Mouse (Mus musculus) layer of hippocampus, postnatal 14 days (tissue): ENCODE data around the gene Lmnb2. TPM values are rescaled to one million over a fixed set of nuclear protein-coding genes. Genes with fewer than 3 reads are reported as not detected.
A peak's percentile ranks its signal among the peaks of the same experiment; 100 is the strongest.

Experiments used
- DNase-seq, 2 experiments: peaks; one replicate each; pipeline ENCODE4 v3.0.0; 2021 to 2022; ENCODE audit warnings: low spot score in 2 of 2, mixed read lengths in 1 of 2
- long read RNA-seq, 2 experiments: library from polyadenylated mRNA; stranded (forward); transcript quantifications; one replicate each; pipeline ENCODE4 v2.0.0; 2021
- total RNA-seq, 2 experiments: library from RNA; stranded (reverse); gene quantifications; 2 replicates each; pipeline ENCODE4 v1.2.3; 2021

Lmnb2 gene
- 10 to 100 TPM; 18.2 to 21.5 TPM for total RNA-seq
- long read RNA-seq, experiment 1, transcript Lmnb2-201 (12 exons, 3,531 nt) = major isoform, 20 of 30 reads
- long read RNA-seq, experiment 1, partial matches to known transcripts = 4 of 30 reads
- long read RNA-seq, experiment 1, other reads (novel, unspliced or antisense) = 6 of 30 reads
- long read RNA-seq, experiment 2, transcript Lmnb2-201 (12 exons, 3,531 nt) = major isoform, 13 of 26 reads
- long read RNA-seq, experiment 2, partial matches to known transcripts = 3 of 26 reads
- long read RNA-seq, experiment 2, other reads (novel, unspliced or antisense) = 10 of 26 reads

DNA sequence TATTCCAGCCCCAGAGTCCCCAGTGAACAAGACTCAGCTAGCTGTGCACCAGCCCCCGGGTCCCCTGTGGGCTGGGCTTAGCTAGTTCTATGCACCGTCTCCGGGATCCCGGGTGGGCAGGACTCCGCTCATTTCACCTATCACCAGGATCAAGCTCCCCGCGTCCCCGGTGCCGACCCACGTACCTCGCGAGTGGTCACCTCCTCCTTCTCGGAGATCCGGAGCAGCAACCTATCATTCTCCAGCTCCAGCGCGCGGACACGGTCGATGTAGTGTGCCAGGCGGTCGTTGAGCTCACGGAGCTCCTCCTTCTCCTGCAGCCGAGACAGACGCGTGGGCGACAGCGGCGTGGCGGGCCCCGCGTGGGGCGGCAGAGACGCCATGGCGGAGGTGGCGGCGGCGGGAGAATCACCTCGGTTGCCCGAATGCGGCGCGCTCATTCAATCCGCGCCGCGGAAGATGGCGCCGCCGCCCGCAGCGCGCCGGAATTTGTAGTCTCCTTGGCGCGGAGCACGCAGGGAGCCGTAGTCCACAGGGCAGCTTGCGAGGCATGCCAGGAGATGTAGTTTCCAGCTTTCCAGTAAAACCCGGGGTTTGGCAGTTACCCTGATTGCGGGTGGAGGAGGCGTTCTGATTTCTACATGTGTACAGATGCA lies at the start of gene Lmnb2:
TSS of gene Lmnb2 (minus strand) at position 467 of the 656 bp plus-strand sequence.
- DNase-seq = peak; percentile 78 to 84

DNA sequence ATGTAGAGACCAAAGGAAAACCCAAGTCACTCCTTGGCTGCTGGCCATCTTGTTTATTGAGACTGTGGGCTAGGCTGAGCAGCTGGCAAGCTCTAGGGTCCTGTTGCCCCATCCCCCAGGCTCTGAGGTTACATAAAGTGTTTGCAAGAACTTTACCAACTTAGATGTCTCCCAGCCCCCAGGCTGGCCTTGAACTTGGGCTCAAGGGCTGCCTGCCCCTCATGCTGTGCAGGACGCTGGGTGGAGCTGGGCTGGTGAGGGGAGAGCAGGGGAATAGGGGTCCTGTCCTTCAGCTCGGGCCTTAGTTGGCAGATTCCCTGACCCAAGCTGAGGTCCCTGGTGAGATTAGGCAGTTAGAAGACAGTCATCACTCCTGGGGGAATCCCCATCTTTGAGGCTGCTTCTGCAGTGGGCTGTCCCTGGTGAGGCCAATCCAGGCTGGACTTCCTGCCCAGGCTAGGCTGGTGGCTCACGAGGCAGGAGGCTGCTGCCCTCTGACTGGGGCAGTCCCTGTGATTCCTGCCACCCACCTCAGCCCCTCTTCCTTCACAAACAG lies 49.1 kb upstream of the Lmnb2 start:
- no peak for DNase-seq

DNA sequence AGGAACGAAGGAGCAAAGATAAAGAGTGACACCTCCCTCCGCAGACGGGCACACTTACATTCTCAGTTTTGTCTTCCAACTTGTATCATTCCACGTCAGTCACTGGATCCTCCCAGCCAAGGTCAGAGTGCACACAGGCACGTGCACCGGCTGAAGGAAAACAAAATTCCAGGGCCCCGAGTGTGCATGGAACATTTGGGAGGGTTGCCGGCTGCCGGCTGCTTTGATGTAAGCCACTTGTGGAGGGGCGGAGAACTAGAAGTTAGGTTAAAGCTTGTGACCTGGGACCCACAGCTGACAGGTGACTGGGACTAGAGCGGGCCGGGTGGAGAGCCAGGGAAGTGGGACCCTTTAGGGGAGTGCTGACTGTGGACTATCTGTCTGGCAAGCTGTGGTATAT lies 48.3 kb upstream of the Lmnb2 start:
- DNase-seq = no peak

DNA sequence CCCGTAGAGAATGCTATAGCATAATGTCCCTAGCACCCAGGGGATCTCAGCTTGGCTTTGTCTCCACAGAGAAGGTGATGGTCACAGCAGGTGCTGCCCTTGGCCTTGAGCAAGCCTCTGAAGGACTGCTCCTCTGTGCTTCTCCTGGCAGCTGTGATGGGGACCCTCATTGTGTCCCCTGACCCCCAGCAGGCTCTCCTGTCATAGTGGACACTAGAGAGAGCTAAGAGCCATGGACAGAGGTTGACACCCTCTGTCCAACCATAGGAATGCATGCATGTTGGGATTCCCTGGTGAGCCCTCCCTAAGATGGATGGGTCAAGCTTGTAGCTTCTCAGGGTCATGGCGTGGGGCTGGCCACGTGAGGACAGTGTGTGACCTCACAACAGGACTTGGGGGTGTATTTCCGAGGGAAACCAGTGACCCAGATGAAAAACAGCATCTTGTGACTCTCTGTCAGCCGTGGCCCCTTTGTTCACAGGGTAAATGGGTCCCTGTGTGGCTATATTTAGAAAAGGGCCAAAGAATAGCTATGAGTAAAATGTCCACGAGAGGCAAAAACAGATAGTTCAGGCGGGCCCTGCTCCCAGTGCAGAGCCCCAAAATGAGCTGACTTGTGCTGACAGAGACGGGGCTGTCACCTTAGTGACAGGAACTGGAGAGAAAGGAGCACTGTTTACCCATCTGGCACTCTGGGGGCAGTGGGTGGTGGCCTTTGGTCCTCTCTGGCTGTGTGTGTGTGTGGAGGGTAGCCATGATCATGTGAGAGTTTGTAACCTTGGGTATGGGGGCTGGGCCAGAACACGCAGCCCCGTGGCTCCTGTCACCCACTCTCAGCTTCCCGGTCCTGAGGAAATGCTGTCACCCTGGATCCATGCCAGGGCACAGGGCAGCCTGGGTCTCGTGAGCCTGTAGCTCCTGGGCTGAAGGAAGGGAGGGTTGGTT lies 45.3 kb upstream of the Lmnb2 start:
- DNase-seq = no peak

DNA sequence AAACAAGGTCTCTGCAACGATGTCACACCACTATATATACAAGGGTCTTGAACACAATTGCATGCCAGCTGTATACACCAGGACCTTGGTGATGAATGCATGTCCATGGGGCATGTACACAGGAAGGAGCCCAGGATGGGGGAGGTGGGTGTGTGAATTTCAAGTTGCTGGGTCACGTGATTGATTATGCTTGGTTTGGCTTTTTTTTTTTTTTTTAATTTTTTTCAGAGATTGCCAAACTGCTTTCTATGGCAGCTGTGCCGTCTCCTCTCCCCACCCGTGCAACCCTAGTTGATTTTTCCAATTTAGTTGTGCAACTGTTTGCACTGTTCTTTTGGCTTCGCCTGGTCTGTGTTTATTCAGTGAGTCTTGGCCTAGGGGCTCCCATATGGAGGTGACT lies 44.5 kb upstream of the Lmnb2 start:
- peak in 1 of 2 experiments; percentile 38 for DNase-seq

DNA sequence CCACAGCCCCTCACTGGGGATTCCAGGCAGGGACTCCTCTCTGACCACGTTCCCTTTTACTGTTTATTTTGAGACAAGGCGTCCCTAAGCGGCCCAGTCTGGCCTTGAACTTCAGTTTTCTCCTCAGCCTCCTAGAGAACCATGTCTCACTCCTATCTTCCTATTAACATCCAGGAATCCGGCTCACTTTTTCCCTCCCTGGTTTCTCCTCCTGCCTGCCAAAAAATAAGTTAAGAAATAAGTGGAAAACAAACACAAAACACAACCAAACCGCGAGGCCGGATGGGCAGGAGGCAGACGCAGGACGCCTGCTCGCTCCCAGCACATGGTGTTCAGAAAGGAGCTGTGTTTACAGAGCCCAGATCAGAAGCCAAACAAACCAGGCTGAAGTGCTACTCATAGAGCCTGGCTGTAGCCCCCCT lies 44.0 kb upstream of the Lmnb2 start:
- no peak for DNase-seq

DNA sequence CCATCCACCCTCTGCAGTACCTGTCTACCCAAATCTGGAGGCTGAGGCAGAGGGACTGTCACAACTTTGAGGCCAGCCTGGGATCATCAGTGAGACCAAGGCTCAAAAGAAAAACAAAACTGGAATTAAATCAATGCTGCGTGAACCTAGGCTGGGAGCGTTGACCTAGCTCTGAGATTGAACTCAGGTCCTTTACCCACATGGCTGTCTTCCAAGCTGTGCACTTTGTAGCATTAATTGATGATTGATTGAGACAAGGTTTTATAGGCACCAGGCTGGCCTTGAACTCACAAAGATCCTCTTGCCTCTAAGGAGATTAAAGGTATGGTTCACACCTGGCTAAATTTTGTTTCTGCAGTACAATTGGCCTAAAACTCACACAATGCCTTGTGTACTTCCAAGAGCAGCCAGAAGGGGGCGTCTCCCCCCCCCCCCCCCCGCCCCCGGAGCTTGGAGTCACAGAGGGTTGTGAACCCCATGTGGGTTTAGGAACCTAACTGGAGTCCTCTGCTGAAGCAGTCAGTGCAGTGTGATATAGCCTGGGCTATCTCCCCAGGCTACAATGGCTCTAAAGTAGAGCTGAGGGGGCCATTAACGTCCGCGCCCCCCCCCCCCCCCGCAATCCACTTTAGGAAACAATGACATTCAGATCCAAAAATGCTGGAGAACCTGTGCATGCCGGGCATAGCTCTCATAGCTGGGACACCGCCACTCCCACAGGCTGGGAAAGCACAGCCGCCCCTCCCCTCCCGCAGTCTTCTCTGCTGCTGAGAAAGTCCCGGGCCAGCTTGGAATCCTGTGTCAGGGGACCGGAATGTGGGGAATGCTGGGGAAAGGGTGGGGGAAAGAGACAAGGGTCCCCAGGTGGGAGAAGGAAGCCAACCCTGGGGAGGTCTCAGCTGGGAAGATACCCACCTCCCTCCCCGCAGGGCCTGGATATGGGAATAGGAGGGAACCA lies 42.8 kb upstream of the Lmnb2 start:
- DNase-seq = no peak

DNA sequence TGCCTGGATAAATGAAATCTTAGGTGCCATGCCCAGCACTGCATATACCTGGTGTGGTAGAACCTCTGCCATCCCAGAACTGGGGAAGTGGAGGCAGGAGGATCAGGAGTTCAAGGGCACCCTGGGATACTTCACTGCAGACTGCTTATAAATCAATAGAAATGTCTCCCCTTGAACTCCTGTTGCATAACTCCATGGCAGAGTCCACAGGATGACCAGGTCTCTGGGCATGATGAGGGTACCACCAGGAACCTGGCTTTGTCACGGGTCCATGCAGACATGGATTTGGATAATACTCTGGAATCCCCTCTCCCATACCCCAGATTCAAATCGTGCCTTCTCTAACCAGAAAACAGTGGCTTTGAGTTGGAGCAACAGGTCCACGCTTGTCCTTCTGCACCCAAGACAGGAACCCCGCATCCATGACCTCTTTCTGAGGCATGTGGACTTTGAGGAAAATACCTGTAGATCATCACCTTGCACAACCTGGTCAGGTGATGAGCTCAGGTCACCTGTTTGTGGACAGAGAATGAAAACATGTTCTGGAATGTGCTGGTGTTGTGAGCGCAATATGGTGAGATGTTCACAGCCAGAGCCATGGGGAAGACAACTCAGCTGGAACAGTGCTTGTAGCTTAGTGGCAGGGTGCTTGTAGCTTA lies 41.1 kb upstream of the Lmnb2 start:
- DNase-seq = no peak

DNA sequence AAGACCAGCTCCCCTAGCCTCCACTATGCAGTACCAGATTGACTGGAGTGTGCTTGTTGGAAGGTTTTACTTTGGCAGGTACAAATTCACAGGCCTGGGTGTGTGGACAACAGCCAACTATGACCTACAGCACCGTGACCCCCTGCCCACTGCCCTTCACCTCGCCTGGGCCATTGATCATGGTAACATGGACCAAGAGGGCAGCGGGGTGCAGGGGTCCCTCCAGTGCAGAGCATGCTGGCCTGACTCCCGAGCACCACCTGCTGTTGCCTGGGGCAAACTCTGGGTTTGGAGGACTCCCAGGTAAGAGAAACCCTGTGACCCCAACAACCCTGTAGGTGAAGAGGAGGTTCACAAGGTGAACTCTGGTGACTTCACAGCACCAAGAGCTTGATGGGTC lies 39.7 kb upstream of the Lmnb2 start:
- DNase-seq = no peak

DNA sequence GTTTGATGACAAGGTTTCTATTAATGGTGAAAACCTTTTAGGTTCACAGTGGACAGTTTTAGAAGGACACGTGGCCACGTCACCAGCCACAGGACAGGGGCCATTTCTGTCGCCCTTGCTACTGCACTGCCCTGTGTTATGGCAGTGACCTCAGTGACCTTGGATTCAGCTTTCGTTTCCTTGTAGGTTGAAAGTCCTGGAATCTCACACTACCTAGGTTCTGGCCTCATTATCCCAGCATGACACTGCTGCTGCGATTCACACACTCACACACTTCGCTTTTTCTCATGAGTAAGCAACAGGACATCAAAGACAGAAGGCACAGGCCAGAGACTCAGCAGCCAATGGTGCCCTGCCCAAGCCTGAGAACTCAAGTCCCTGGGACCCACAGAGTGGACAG lies 38.9 kb upstream of the Lmnb2 start:
- DNase-seq = no peak

DNA sequence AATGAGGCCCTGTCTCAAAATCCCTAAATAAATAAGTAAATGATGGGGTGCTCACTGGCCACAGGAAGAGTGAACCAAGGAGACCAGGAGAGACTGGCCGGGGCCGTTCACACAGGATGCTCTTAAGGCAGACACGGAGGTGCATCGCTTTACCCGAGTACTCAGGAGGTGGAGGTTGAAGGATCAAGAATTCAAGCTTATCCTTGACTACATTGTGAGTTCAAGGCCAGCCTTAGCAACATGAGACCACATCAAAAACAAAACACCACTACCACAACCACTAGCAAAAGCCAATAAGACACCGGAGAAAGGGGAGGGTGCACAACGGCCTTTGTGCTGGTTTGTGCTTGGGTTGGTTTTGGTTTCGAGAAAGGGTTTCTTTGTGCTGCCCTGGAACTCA lies 38.3 kb upstream of the Lmnb2 start:
- no peak for DNase-seq

DNA sequence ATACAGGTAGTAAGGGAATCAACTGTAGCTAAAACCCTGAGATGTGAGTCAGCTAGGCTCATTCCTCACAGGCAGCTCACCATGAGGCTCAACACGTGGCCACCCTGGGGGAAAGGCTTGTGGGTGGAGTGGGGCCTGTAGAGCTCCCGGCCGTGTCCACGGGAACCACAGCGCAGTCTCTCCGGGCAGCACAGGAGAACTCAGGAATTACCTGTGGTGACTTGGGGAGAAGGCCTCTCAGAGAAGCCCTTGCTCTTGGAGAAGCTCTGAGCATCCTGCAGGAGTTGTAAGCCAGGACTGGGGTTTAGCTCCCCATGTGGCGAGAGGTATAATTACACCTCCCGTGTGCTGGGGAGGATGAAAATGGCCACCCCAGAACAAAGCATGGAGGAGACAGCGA lies 37.5 kb upstream of the Lmnb2 start:
- DNase-seq = no peak

DNA sequence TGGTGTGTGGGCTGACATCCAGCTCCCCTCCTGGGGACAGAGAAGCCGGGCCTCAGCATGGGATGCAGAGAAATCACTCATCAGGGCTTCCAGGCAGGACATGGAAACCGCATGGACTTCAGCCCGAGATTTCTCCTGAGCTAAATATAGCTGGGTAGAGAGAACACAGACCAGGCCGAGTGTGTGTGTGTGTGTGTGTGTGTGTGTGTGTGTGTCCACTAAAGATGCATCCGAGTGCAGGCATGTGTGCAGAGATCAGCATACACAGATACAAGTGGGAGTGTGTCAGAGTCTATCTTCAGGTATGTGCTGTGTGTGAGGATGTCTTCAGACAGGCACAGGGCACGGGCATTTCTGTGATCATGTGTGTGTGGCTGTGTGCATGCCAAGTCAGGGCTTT lies 36.8 kb upstream of the Lmnb2 start:
- no peak for DNase-seq

DNA sequence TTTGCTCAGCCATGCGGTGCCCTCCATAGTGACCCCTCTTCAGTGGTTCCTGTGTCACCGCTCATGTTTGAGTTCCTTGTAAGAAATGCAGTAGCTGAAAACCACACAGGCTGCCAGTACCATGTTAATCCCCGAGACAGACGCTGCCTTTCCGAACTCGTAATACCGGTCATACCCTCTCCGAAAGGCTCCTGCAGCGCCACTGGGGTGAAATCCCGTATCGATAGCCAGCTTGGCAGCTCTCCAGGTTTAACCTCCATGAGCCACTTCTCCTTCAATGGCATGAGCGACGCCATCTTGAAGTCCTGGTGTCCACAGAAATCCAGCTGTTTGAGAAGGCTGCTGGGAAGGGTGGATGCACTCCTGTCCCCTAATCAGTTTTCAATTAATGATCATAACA lies 36.4 kb upstream of the Lmnb2 start:
- DNase-seq = no peak

DNA sequence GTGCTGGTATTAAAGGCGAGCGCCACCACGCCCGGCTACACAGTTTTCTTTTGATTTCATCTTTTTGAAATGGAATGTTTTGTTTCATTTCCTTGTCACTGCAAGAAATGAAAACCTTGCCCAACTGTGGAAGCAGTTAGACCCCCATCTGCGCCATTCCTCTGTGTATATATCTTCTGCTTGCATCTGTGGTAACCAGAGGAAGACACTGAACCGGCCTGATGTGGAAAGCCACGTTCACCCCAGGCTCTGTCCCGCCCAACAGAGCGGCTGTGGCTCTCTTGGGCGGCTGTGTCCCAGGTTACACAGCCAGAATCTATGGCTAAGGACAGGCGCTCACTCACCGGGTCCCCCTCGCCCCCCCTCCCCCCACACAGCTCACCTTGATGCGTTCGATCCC lies 34.4 kb upstream of the Lmnb2 start:
- DNase-seq = no peak

DNA sequence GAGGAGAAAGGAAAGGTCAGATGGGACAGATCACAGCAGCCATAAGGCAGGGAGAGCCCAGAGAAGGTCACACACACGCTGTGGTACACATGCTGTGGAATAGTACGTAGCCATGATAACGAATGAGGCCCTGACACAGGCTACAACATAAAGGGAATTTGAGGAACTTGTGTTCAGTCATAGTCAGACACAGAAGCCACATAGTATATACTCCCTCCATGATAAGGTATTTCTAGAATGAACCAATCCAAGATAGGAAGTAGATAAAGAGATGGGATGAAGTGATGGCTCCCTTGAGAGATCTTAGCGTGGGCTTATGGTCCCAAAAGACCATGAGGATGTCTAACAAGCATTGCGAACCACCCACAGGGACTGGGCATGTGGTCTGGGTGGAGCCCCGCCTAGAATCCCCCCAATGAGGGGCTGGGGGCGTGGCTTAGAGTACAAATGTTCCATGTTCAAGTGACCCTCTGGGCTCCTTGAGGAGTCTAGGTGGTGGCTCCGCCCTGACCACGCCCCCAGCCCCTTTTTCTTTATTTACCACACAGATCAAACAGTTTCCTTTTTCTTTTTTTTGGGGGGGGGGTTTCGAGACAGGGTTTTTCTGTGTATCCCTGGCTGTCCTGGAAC lies 33.8 kb upstream of the Lmnb2 start:
- DNase-seq = no peak

DNA sequence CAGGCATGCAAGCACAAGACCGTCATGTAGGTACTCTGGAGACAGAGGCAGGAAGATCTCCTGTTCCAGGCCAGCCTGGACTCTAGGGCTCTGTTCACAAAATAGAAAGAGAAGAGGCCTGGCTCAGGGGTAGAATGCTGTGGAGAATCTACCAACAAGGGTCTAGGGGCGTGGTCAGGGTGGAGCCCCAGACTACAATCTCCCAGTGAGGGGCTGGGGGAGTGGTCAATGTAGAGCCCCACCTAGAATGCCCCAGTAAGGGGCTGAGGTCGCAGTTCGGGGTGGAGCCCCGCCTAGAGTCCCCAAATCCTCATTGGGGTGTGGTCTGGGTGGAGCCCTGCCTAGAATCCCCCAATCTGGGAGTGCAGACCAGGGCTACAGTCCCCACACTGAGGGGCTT lies 32.3 kb upstream of the Lmnb2 start:
- no peak for DNase-seq

DNA sequence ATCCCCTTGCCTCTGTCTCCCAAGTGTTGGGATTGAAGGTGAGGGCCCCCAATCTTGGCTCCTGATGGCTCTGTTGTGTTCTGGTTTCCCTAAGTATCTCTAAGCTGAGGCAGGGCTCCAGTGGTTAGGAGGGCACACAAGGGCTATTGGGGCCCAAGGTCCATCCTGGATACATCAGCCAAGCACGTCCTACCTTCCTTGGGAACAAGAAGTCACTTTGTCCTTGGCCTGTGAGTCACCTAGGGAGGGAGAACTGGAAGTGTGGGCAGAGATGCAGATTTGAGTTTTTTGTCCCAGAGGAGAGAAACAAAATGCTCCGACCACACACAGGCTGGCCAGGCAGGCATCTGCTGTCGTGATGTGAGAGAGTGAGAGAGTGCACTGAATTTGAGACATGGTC lies 31.0 kb upstream of the Lmnb2 start:
- no peak for DNase-seq

DNA sequence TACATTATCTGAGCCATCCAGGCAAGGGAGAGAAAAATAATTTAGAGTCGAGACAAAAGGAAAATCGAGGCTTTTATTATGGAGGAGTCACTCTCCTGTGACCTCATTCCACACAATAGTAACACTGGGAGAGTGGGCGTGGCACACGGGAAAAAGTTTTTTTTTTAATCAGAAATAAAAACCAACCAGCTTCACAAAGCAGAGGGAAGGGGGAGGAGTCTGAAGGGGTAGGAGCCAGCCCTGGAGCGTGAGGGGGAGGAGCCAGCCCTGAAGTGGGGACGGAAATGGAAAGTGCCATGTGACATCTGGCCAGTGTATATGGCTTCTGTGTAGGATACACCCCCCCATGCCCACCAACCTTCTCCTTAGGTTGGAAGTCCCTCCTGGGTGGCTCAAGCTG lies 30.5 kb upstream of the Lmnb2 start:
- DNase-seq = no peak

DNA sequence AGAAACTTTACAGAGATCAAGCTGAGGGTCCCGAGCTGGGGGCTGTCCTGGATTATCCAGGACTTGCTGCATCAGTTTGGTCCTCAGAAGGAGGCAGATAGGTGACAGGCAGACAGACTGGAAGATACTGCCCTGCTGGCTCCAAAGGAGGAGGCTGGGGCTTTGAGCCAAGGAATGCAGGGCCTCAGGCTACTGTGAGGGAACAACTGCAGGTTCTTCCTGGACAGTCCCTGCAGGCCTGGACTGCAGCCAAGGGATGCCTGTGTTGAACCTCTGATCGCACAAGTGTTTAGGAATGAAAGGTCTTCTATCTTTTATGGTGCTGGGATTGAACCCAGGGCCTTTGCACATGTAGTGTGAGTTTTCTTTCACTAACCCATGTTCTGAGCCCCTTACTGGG lies 29.8 kb upstream of the Lmnb2 start:
- no peak for DNase-seq
